Mouse (Mus musculus) left cerebral cortex, postnatal 10 days (tissue): ENCODE results near the gene Adam8. TPM values are rescaled to one million over a fixed set of nuclear protein-coding genes. Genes with fewer than 3 reads are reported as not detected.

Source experiments
- microRNA-seq: library from miRNA; unstranded; fragments of <30 nt; microRNA quantifications from one replicate; pipeline ENCODE4 v1.2.0, GENCODE M21; 2022
- total RNA-seq, 2 experiments: library from RNA; stranded (reverse); gene quantifications; 2 replicates each; pipeline ENCODE4 v1.2.3; 2021

Gene Adam8
- total RNA-seq, 2 experiments from 2014 or later = 0.81 to 0.89 TPM

Small RNA genes lying within 50 kb of the gene (microRNA-seq; reads per million reads assigned to microRNA genes)
- gene Mir202 = not detected
- gene Mir7062 = 1.1 reads per million
- not detected for gene mmu-mir-7686

Other genes starting within 250 kb of the Adam8 start
- 10 to 100 TPM; 49.9 to 52.3 TPM for gene Adgra1, start 158.4 kb downstream of the Adam8 start, total RNA-seq
- 10 to 100 TPM; 37.6 to 42.2 TPM for gene Kndc1, start 97.9 kb downstream of the Adam8 start, total RNA-seq
- gene Utf1, start 48.8 kb downstream of the Adam8 start, total RNA-seq = not detected
- gene 6430531B16Rik, start 13.8 kb downstream of the Adam8 start, total RNA-seq = under 1 TPM; 0.39 to 0.55 TPM
- 10 to 100 TPM; 23.8 to 26.9 TPM for gene Zfp511, start 43.8 kb upstream of the Adam8 start, total RNA-seq
- 10 to 100 TPM; 40.9 to 44.2 TPM for gene Tubgcp2, start 44.1 kb upstream of the Adam8 start, total RNA-seq
- gene Msx3, start 56.5 kb upstream of the Adam8 start, total RNA-seq = under 1 TPM; 0.22 to 0.47 TPM
- 100 to 1,000 TPM; 222 to 234 TPM for gene Caly, start 90.0 kb upstream of the Adam8 start, total RNA-seq
- not detected for gene Prap1, start 100.8 kb upstream of the Adam8 start, total RNA-seq
- gene Fuom, start 109.9 kb upstream of the Adam8 start, total RNA-seq = 10 to 100 TPM; 22.6 to 30.0 TPM
- gene Paox, start 123.2 kb upstream of the Adam8 start, total RNA-seq = 1 to 10 TPM; 6.5 to 9.4 TPM
- gene Echs1, start 123.9 kb upstream of the Adam8 start, total RNA-seq = 10 to 100 TPM; 57.3 to 57.5 TPM
- 10 to 100 TPM; 21.3 to 29.2 TPM for gene Mtg1, start 145.0 kb upstream of the Adam8 start, total RNA-seq
- gene Sprn, start 162.3 kb upstream of the Adam8 start, total RNA-seq = 100 to 1,000 TPM; 172 to 178 TPM
- not detected for gene Olfr522, start 172.2 kb upstream of the Adam8 start, total RNA-seq
- not detected for gene Olfr523, start 180.7 kb upstream of the Adam8 start, total RNA-seq
- not detected for gene Olfr524, start 213.4 kb upstream of the Adam8 start, total RNA-seq
- gene Cd163l1, start 225.7 kb upstream of the Adam8 start, total RNA-seq = under 1 TPM; 0.26 to 0.36 TPM